Mouse (Mus musculus) layer of hippocampus, adult 18-20 months (tissue): Measurements from ENCODE around the gene Rerg. TPM values are rescaled to one million over a fixed set of nuclear protein-coding genes. Genes with fewer than 3 reads are reported as not detected.

Experiments used
- DNase-seq, 2 experiments: peaks; one replicate each; pipeline ENCODE4 v3.0.0; 2022; ENCODE audit warnings: low spot score in 2 of 2
- total RNA-seq, 2 experiments: library from RNA; stranded (reverse); gene quantifications; 2 replicates each; pipeline ENCODE4 v1.2.3; 2021

The Rerg gene
- total RNA-seq, 2 experiments from 2014 or later = 34.2 to 37.1 TPM

GRCm38 (mm10) chr6:137163061-137163460 is 7.2 kb downstream of the Rerg start:
- no peak for DNase-seq

- no peak for DNase-seq
Measured at GRCm38 (mm10) chr6:137162481-137162880, 7.8 kb downstream of the Rerg start.

GRCm38 (mm10) chr6:137161491-137162088 is 8.7 kb downstream of the Rerg start:
- DNase-seq = no peak

GRCm38 (mm10) chr6:137159372-137159926 is 10.8 kb downstream of the Rerg start:
- peak in 1 of 2 experiments; percentile 51 for DNase-seq

- no peak for DNase-seq
Measured at GRCm38 (mm10) chr6:137156437-137157219, 13.7 kb downstream of the Rerg start.

- DNase-seq = no peak
Measured at GRCm38 (mm10) chr6:137155196-137156137, 14.8 kb downstream of the Rerg start.

GRCm38 (mm10) chr6:137153021-137153420 is 17.3 kb downstream of the Rerg start:
- no peak for DNase-seq

- DNase-seq = no peak
Measured at GRCm38 (mm10) chr6:137151015-137151414, 19.3 kb downstream of the Rerg start.

- DNase-seq = no peak
Measured at GRCm38 (mm10) chr6:137149833-137150232, 20.5 kb downstream of the Rerg start.

GRCm38 (mm10) chr6:137146910-137147309 is 23.4 kb downstream of the Rerg start:
- no peak for DNase-seq

- no peak for DNase-seq
Measured at GRCm38 (mm10) chr6:137145611-137146010, 24.7 kb downstream of the Rerg start.

- DNase-seq = no peak
Measured at GRCm38 (mm10) chr6:137144958-137145535, 25.2 kb downstream of the Rerg start.

- DNase-seq = no peak
Measured at GRCm38 (mm10) chr6:137144526-137144840, 25.8 kb downstream of the Rerg start.

GRCm38 (mm10) chr6:137143818-137144525 is 26.3 kb downstream of the Rerg start:
- no peak for DNase-seq

GRCm38 (mm10) chr6:137142796-137143195 is 27.5 kb downstream of the Rerg start:
- no peak for DNase-seq

- no peak for DNase-seq
Measured at GRCm38 (mm10) chr6:137141247-137141820, 29.0 kb downstream of the Rerg start.

- no peak for DNase-seq
Measured at GRCm38 (mm10) chr6:137138822-137139221, 31.5 kb downstream of the Rerg start.

GRCm38 (mm10) chr6:137138391-137138790 is 31.9 kb downstream of the Rerg start:
- no peak for DNase-seq

GRCm38 (mm10) chr6:137136401-137136800 is 33.9 kb downstream of the Rerg start:
- DNase-seq = no peak
